Mouse (Mus musculus) regulatory T cell (primary cell): ENCODE data around the gene Megf6.

Source experiments
- in situ Hi-C: fragments of 300-600 bp; cut with MboI, MseI; formaldehyde crosslinking; loops from one replicate; pipeline ENCODE4 v1.15.1; 2025; ENCODE audit warnings: high pct_unique_total_duplicates

Gene Megf6

DNA sequence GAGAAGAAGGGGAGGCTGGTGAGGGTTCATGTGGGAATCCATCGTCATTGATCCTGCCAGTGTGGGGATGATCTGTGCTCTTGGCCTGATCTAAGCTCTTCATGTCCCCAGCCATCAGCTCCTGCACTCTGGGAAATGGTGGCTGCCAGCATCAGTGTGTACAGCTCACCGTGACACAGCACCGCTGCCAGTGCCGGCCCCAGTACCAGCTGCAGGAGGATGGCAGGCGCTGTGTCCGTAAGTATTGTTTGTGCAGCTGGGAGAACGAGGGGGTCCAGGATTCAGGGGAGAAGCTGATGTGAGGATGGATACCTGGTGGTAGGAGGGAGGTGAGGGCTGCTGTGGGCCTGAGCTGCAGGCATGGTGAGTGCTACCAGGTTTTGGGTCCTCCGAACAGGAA lies 78.8 kb downstream of the Megf6 start:
- in situ Hi-C loops = no loop called here

- in situ Hi-C loops = no loop called here
These were observed 82.2 kb downstream of the Megf6 start for GRCm38 (mm10) chr4:154252537-154253255.

DNA sequence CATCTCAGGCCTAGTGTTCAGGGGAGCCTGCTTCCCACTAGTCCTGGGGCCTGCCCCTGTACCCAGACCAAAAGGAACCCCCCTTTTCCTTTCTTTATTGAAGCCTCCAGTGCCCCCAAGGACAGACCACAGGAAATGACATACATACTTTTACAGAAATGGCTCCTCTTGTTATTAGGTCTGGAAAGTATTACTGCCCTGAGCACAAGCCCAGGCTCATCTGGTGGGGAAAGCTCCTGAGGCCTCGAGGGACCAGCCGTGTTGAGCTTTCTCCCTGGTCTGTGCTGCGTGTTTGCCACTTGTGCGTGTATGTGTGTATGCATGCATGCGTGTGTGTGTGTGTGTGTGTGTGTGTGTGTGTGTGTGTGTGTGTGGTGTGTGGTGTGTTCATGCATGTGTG lies 90.2 kb downstream of the Megf6 start:
- in situ Hi-C loops = no loop called here

DNA sequence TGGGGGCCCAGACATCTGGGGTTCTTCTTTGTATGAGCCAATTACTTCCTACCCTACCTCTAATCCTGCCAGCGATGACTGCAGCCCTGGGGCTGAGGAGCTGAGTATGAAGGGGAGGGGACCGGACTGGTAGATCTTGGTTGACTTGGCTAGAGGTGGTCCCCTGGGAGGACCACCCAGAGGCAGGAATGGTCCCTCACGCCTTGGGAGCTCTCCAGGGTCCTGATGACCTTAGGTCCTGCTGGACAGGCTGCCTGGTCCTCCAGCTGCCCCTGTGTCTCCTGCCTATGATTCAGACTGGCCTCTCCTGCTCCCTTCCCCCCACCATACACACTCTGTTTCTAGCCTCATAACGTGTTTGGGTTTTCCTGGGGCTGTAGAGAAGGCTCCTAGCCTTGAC lies 91.5 kb downstream of the Megf6 start:
- in situ Hi-C loops = no loop called here

GRCm38 (mm10) chr4:154267511-154267910 lies 97.0 kb downstream of the Megf6 start:
- in situ Hi-C loops = no loop called here

DNA sequence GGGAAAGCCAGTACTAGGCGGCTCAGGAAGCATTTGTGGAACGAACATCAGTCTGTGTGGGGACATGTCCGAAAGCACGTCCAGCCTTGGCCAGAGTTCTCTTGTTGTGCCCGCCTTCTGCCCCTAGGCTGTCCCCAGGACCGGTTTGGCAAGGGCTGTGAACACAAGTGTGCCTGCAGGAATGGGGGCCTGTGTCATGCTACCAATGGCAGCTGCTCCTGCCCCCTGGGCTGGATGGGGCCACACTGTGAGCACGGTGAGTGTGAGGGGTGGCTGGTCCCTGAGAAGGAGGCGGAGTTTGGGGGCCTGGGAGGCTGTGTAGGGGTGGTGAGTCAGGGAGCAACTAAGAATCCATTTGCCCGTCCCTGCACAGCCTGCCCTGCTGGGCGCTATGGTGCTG lies 99.0 kb downstream of the Megf6 start:
- in situ Hi-C loops = no loop called here

- in situ Hi-C loops = no loop called here
These were observed 102.5 kb downstream of the Megf6 start for GRCm38 (mm10) chr4:154273000-154273399.

- in situ Hi-C loops = no loop called here
These were observed 109.0 kb downstream of the Megf6 start for GRCm38 (mm10) chr4:154279481-154279880.

DNA sequence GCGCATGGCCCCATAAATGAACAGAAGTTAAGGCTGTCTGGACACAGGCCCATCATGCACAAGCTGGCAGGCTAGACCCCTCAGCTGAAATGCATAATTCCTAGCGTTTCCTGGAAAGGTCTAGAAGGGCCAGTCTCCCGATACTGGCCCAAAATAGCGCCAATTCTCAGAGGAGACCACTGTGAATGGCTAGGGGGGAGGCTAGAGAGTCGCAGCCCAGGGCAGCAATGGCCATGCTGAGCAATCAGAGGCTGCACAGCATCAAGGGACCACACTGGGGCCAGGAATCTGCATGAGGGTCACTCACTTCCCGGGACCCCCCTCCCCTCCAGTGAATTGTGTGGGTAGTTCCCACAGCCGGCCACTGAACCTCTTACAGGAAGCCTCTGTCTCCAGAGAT lies 113.1 kb downstream of the Megf6 start:
- in situ Hi-C loops = no loop called here

- in situ Hi-C loops = no loop called here
These were observed 123.2 kb downstream of the Megf6 start for GRCm38 (mm10) chr4:154293735-154294201.

DNA sequence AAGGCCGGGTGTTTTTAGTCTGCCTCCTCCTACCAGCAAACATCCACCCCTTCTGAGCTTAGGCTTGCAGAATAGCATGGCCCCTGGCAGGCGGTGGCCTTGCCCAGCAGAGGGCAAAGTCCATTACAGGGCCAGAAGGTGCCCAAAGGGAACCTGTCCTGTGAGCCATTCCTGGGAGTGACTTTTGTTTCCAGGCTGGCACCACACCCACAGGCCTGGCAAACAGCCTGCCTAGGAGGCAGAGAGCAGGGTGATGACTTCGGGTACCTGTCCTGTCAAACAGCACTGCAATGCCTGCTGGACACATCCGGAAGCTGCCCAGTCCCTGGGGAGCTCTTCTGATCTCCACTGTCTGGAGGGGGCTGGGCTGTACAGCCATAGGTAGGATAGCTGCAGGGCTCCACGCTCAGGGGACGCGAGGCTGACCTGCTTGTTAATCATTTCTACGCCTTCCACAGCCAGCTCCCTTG lies 123.8 kb downstream of the Megf6 start:
- in situ Hi-C loops = no loop called here

DNA sequence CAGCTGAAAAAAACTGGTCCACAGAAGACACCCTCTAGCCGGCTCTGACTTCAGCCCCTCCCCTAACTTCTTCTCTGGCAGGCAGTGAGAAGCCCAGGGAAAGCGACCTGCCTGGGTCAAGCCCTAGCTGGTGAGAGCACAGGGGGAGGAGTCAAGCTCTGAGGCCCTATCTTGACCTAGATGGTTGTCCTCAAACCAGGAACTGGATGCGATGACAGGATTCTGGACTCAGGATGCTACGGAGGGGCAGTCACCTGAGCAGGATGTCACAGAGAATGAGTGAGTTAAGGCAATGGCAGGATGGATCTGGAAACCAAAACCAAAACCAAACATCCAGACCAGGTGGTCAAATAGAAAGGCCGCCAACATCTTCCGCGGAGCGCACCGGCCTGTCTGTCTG lies 127.2 kb downstream of the Megf6 start:
- in situ Hi-C loops = no loop called here

DNA sequence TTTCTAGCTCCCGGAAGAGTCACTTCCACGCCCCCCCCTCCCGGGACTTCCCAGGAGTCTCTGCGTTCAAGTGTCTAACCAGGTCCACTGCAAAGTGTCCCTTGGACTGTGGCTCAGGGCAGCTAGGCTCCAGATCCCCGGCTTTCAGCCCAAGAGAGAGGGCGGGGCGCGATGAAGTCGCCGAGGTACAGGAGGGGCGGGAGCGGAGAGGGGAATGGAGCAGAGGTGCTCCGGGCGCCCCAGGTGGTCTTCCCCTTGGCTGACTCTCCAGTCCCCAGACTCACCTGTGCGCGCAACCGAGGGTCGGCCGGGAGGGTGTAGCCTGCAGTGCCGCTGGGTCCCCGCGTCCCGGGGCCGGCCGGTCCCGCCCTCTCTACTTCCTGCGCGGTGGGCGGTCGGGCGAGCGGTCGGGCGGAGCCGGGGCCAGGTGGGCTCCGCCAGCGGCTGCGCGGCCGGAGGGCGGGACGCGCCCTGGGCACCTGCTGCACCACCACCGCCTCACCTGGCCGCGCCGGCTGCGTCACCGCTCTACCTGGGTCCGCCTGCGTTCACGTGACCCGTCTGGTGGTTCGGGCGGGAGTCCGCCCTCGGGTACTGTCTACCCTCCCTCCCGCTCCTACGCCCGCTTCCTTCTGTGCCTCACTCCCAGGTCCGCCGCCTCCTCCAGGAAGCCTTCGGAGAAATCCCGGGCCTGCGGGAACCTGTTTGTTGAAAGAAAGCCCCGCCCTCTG lies 129.2 kb downstream of the Megf6 start:
- in situ Hi-C loops = no loop called here

DNA sequence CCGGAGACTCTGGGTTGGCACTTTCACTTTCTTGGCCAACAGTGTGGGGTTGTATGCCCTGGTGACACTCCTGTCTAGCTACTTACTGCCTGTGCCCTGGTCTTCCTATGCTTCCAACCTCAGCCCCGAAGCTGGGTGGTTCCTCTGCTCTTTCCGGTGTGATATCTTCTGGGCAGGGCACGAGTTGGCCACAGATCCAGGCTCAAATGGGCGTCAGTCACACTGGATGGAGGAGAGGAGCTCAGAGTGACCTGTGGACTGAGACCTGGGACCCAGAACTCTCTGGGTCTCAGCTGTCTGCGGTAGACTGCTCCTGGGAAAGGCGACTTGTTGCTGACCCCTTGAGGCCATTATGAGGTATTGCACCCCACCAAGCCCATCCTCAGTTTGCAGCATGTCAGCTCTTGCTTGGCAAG lies 130.9 kb downstream of the Megf6 start, which contains the start of gene Arhgef16:
TSS of gene Arhgef16 (minus strand) at position 211 of the 416 bp plus-strand sequence.
- in situ Hi-C loops = no loop called here

GRCm38 (mm10) chr4:154309131-154309530 lies 138.6 kb downstream of the Megf6 start:
- in situ Hi-C loops = no loop called here

- in situ Hi-C loops = no loop called here
These were observed 140.2 kb downstream of the Megf6 start for GRCm38 (mm10) chr4:154310576-154311262.

- in situ Hi-C loops = no loop called here
These were observed 141.7 kb downstream of the Megf6 start for GRCm38 (mm10) chr4:154312143-154312812.

GRCm38 (mm10) chr4:154312935-154313621 lies 142.5 kb downstream of the Megf6 start:
- in situ Hi-C loops = no loop called here

GRCm38 (mm10) chr4:154313622-154313967 lies 143.1 kb downstream of the Megf6 start:
- in situ Hi-C loops = no loop called here
